Mouse (Mus musculus) gonadal fat pad, adult 2 months (tissue): ENCODE data around the gene Rbm25. TPM values are rescaled to one million over a fixed set of nuclear protein-coding genes. Genes with fewer than 3 reads are reported as not detected.

Source experiments
- DNase-seq: peaks from one replicate; pipeline ENCODE4 v3.0.0-alpha.2; 2012; ENCODE audit warnings: low read depth
- polyA plus RNA-seq: library from polyadenylated mRNA; depleted of rRNA; stranded (reverse); fragments of >200 nt; gene quantifications from 2 replicates; pipeline ENCODE4 v1.2.3, GENCODE M21; 2012

The Rbm25 gene
- polyA plus RNA-seq, 1 experiment = 21.0 TPM

DNA sequence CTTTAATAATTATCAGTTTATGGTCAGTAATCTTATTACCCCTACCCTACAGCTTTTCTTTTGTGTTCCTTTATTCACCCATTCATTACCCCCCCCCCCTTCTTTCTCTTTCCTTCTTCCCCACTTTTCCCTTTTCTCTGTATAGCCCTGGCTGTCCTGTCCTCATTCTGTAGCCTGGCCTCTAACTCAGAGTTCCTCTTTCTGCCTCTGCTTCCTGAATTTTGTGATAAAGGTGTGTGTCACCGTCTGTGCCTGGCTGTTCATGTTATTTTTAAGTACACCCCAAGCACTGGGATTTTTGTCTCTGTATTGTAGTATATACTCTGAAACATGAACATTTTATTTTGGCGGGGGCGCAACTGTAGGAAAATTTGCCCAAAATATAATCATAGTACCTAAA lies 19.3 kb downstream of the Rbm25 start:
- no peak for DNase-seq

DNA sequence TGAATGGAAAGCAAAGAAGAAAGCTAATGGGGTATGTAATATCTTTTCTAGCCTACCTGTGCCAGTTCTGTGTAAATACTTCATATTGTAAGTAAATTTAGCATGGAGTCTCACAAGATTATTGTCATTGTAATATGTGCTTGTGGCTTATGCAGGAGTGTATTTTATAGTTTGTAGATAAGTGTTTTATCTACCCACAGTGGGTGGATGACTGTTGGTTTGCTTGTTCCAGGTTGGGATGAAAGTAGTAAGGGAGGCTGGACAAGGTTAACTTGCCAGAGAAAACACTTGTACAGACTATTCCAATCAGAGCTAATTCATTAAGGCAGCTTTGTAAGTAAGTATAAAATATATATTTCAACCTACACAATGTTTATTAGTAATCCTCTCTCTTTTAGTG lies 20.4 kb downstream of the Rbm25 start:
- no peak for DNase-seq

DNA sequence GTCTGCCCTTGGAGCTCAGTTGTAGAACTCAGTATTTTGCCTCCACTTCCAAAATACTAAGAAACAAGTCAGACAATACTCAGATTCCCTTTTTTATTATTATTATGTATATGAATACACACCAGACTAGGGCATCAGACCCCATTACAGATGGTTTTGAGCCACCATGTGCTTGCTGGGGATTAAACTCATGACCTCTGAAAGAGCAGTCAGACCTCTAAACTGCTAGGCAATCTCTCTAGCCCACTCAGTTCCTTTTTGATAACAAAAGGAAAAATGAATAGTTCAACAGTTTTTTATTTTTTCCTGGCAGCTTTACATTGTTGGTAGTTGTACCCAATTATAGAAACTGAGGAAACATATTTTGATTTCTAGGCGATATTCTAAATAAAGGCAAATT lies 54.4 kb downstream of the Rbm25 start:
- DNase-seq = no peak

DNA sequence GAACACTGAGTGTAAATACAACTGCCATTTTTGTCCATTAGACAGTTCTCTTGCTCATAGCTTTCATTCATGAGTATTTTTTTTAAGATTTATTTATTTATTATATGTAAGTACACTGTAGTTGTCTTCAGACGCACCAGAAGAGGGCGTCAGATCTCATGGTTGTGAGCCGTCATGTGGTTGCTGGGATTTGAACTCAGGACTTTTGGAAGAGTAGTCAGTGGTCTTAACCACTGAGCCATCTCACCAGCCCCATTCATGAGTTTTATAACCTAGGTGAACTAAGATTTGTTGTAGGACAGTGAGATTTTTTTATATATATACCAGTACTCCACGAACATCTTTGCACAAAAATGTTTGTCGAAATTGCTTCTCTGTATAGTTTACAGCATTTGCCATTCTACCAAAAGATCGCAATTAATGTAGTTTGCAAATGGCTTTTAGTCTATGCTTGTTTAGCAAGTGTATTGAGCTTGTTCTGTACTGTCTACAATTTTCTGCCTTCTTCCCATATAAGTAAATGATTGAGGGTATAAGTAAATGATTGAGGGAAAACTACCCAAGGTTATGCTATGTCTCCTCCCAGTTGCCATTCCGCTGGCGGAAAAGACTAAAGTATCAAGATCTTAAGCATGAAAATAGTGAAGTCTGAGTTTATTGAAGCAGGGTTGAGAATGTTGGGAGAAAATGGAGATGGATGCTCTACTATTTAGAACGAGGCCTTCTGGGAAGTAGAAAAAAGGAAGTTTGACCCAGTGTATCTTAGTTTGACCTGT lies 55.7 kb downstream of the Rbm25 start:
- DNase-seq = no peak

DNA sequence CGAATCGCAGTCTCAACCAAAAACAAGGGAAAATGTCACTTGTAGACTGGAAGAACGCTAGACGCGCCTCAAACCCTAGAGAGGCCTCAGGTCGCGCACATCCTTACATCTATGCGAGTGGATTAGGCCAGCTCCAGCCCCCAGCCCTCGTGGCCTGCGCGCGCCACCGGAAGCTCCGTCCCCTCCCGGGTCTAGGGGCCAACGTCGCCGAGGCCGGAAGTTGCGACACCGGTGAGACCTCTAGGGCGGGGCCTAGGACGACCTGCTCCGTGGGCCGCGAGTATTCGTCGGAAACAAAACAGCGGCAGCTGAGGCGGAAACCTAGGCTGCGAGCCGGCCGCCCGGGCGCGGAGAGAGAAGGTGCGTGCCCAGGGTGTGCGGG lies 56.9 kb downstream of the Rbm25 start, which contains the start of gene Psen1:
Gene Psen1 (plus strand): TSS at position 219 of the 382 bp plus-strand sequence.
- peak; percentile 28 for DNase-seq

DNA sequence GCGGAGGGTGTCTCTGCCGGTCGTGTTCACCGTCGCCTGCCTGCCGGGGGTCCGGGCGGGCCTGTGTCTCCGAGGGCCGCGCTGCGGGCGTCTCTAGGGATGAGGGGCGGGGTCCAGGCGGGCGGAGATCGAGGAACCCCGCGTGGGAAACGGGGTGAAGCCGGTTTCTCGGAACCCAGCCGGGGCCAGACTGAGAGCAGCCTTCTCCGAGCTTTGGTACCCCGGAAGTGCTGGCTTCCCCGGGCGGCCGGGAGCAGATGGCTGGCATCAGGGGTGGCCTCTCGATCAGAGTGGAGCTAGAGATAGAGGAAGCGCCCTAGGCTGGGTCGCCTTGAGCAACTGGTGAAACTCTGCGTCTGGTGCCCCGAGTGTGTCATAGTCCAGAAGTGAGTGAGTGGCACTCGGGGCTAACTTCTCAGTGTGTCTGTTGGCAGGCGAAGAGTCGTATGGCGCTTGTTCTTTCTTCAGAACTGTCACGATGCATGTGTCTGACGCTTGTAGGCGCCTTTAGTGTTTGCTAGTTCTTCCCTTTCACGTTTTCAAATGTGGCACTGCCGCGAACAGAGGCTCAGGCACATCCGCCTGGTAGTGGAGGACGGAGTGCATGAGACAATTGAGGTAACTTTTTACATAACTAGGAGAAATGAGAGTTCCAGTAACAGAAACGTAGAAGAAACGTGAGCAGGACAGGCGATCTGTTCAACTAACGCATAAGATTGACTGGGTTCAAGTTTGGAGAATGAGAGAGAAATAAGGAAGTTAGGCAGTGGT lies 57.5 kb downstream of the Rbm25 start:
- peak; percentile 16 for DNase-seq

DNA sequence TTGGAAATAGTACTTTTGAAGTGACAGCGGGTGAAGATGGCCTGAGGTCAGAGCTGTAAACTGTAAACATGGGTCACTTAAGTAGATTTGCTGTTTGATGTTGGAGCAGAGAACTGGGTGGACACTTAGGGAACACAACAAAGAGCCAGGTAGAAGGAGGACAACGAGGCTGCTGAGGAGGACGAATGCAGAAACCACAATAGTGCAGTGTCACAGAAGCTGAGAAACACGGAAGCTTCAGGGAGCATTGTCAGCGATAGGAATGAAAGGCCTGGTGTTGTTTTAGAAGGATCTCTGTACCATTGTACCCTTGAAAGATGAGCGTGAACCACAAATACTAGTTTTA lies 58.0 kb downstream of the Rbm25 start:
- peak; percentile 14 for DNase-seq

DNA sequence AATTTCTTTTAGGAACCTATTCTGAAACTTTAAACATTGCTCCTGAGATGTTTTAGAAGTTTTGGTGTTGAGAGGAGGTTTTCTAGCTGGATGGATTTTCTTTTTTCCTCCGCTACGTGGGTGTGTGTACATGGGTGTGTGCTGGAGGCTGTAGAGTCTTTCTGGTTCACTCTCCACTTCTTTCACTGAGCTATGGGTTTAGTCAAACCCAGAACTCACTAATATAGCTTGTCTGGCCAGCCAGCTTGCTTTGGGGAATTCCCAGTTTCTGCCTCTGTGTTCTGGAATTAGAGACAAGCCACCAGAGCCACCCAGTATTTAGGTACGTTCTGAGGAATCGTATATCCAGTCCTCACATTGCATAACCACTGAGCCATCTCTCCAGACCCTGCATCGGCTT lies 63.0 kb downstream of the Rbm25 start:
- DNase-seq = no peak

DNA sequence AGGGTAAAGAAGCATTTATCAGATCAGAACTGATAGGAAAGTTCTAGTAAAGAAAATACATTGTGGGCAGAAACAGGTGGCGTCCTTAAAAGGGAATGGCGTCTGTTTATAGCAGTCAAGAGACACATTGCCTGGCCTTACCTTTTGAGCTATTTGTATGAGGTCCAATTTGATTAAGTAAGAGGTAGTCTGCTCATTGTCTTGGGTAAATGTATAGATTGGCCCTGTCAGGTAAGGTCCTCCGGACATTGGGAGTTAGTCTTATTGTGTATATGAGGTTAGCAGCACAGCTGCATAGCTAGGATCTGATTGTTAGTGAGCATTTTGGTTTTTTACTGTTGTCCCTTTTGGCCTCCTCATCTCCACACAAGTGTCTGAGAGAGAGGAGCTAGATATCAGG lies 63.6 kb downstream of the Rbm25 start:
- no peak for DNase-seq

DNA sequence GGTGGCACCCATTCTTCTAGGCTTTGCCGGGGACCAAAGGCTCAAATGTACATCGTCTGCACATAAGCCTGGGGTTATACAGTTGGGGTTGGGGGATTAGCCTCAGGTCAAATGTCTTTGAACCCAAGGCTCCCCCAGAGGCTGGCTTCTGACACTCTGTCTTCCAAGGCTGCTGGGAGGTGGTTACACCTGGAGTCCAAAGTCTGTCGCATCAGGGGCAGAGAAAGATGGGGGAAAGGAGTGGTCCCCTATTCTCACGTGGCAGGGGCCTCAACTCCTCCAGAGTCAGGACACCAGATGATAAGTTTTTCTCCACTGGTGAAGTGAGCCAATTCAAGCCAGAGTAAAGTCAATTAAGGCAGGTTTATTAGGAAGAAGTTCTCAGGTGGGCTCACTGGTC lies 67.6 kb downstream of the Rbm25 start:
- DNase-seq = no peak

DNA sequence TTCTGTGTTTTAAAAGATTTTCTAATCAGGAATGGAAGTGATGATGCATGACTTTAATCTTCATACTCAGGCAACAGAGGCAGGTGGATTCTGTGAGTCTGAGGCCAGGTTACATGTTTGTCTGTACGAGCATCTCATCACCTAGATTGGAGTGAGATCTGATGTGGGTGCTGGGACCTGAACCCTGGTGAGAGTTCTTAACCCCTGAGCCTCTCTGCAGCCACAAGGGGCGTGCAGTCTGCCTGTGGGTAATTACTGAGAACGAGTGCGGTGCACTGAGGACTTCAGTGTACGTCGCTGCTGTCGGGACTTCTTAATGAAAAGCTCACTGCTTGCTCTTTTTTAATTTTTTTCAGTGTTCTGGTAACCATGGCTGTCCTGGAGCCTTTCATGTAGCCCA lies 70.6 kb downstream of the Rbm25 start:
- no peak for DNase-seq

DNA sequence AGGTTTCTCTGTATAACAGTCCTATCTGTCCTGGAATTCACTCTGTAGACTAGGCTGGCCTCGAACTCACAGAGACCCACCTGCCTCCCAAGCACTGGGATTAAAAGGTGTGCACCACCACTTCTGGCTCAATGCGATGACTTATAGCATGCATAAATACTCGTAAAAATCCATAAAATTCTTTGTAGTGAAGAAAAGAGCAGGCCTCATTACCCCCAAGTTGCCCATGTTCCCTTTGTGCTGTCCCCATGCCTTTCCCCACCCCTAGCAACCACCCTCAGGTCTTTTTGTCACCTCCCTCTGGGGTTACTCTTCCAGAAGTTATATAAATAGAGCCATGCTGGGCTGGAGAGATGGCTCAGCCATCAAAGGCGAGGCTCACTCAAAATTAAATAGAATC lies 71.8 kb downstream of the Rbm25 start:
- no peak for DNase-seq

DNA sequence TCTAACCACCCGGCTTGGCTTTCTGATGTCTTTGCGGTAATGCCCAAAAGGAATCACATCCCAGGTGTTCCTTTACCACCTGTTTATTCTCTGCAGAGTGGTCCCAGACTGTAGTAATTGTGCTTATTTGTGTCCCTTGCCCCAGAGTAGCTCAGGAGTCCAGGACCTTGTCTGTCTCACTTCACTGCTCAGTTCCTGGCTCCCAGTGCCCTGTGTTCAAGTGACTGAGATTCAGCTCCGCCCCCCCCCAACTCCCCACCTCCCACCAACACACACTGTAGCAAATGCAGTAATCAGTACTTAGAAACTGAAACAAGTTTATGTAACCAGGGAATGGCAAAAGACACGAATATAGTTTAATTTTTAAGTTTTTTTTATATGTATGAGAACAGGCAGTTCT lies 75.9 kb downstream of the Rbm25 start:
- DNase-seq = no peak

DNA sequence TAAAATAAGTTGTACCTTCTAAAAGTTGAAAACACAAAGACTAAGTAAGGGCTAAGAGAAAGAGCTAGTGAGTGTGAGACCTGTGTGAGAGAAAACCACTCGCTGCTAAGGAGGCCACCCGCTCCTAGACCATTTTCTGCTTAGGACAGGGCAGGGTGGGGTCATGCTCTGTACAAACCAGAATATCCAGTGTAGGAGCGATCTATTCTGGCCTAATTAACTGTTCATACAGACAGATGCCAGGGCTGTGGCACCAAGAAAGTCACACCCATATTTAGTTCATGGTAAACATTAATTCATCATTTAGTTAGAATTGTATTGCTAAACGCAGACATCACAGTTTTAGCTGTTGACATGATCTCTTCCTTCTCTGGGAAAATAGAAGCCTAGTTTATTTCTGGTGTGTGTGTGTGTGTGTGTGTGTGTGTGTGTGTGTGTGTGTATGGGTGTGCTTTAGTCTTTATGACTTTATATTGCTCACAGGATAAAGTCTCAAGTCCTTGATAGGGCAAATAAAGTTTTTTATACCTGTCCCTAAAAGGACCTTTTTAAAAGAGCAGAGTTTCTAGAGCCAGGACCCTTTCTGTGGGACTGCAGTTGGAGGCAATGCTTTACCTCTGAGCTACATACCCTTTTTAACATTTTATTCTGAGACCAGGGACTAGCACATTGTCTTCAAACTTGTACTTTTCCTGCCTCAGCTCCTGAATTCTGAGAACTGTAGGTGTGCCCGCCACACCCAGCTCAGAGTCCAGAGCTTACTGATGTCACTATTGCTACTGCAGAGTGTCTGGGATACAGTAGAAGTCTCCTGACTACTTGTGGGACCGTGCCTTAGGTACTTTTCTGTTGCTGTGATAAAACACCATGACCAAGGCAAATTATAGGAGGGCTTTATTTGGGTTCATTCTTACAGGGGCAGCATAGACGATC lies 77.4 kb downstream of the Rbm25 start:
- no peak for DNase-seq

DNA sequence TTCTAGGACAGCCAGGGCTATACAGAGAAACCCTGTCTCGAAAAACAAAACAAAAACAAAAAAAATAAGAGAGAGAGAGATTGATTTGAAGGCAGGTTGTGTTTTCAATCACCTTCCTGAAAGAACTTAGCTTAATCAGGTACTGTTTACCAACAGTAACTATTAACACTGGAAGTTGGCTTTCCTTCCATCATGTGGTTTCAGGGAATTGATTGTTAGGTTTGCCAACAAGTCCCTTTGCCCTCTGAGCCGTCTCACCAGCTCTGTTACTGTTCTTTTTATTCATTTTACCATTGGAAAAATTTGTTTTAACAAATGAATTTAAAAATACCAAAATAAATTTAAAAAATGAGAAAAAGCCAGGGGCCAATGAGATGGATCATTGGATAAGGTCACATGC lies 78.9 kb downstream of the Rbm25 start:
- DNase-seq = no peak

DNA sequence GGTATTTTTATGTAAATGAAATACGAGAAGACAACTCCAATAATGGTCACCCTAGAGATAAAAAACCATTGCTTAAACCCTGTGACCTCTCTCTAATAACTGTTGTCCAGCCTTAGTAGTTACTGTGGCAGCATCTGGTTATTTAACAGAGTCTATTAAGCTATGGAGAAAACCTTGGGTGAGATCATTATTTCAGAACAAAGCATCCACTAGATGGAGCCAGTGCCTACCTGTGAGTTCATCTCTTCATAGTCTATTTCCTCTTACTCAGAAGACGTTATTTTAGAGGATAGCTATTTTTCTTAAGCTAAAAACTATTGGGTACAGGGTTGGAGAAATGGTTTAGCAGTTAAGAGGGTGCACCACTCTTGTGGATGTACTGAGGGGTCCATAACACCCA lies 82.7 kb downstream of the Rbm25 start:
- DNase-seq = no peak

DNA sequence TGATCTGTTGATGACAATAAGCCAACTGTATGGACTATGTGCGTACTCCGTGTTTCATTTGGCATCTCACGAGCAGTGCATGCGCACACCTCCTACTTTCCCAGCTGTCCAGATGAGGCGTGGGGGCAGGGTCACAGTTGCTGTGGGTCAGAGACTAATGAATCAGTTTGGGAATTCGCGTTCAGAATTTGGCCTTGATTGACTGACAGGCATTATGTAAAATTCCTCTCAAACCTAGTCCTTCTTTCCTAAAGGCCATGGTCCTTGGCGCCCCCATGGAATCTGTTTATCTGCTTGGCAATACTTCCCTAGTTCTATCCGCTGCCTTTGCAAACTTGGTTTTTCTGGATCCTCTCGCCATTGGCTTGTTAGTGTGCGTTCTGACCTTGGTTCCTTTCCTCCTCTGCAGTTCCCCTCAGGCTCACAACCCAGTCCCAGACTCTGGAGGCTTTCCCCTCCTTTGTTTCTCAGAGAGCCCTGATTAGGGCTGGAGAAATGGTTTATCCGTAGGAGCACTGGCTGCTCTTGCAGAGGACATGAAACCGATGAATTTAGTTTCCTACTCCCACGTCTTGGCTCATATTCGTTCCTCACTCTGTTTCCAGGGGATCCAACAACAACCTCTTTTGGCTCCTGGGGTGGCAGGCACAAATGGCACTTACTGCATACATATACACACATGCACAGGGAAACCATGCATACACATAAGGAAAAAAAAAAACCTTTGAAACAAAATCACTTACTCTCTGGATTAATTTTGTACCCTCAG lies 85.6 kb downstream of the Rbm25 start:
- no peak for DNase-seq

DNA sequence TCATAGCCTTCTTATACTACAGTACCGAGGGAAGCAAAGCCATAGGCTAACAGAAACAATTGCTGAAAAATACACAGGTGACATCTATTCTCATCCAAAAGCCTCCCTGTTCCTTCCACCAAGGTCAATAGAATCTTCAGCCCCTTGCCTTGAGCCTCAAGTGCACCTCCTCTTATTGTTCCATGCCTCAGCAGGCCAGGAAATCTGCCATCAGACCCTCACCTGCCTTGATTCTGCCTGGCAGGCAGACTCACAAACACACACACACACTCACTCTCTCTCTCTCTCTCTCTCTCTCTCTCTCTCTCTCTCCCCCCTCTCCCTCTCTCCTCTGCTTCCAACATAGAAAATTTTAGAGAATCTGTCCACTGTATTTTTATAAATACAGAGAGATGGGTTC lies 88.4 kb downstream of the Rbm25 start:
- DNase-seq = no peak

DNA sequence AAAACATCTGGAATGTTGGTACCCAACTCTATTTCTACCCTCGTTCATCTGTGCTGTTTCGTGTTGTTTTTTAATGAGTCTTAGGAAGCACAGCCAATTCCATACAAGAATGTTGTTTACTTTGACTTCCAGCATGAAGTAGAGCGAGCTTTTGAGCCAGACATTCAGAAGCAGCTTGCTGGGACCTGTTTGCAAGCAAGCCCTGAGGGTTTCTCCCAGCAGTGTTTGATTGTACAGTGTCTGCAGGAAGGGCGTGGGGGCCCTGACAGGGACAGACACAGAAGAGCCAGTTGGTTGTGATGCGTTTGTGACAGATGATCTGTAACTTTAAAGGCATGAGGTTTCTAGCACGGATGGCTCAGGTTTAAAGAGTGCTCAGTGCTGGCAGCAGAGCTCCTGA lies 90.2 kb downstream of the Rbm25 start:
- DNase-seq = peak; percentile 67

DNA sequence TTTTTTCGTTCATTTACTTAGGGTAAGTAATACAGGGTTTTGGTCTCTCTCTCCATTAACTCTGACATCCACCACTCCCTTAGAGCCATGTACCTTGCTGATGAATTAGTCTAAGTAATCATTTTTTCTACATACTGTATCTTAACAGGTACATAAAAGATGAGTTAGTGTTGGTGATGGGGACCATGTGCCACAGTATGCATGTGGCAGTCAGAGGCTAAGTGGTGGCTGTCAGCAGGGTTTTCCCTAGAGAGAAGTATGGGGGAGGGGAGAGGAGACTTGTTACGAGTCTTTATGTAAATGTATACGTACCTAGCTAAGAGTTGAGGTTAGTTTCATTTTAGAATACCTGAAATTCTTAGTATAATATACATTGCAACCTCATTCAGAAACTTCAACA lies 92.0 kb downstream of the Rbm25 start:
- no peak for DNase-seq

DNA sequence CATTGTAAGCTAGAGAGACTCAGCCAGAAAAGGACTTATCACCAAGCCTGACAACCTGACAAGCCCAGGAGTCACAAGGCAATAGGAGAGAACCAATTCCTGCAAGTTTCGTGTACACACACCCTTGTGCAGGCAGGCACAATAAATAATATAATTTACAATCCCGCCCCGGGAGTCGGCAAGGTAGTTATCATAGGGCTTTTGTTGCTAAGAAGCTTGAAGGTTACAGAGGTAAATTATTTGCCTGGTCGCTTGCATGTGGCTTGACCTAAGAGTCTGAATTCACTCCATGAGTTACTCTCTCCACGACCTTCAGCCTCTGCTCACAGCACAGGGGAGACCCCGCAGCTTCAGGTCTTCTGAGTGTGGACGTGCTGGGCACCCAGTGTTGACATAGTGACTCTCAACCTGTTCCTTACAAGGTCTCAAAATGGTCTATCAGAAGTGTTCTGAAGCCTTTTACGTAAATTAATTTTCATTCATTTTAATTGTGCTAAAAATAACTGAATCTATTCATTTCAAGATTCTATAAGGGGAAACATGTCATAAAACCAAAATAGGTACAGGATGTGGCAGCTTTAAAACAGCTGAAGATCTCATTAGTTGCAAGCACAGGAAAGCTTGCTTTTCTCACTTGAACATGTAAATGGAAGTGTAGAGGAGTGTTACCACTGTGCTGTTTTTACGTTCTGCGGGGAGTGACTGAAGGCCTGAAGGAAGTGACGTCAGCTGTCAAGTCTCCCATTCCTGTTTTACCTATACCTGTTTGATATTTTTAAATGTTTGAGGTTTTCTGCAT lies 95.7 kb downstream of the Rbm25 start:
- no peak for DNase-seq
